Mouse (Mus musculus): ENCODE results near the gene Gpr3.

Gene Gpr3

DNA sequence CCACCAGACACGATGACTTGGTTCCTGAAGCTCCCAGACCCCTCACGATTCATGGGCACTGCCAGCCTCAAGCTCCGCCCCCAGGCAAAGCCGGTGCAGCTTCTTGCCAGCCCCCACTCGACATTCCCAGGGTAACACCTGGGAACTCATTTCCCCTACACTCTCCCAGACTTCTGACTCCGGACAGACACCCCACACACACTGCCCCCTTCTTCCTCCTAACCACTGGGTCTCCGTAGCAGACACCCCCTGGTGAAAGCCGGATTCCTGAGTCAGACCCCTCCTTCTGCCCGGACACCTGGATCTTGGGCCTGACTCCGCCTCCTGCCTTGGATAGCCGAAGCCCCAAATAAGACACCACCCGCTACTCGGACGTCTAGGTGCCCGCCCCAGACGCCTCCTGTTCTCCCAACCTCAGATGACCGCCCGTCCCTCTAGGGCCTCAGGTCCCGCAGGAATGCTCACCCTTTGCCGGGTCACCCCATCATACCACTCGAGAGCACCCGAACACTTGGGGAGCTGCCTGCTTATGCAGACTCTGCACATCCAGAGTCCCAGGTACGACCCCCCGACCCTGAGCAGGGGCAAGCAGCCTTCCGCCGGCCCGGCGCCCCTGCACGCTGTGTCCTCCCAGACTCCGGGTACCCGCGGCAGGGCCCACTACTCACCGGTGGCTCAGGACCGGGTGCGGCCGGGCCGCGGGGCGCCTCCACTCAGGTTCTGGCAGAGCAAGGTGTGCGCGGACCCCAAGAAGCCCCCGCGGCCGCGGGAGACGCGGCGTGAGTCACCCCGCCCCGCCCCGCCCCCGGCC lies at the start of gene Gpr3, which contains the start of gene Cd164l2:
Gpr3 (minus strand) TSS at position 786 of the 811 bp plus-strand sequence.
Cd164l2 (plus strand) TSS at position 381 of the 811 bp plus-strand sequence.
- no peak for DNase-seq (ENCODE audit: low spot score in 2 of 2)

- DNase-seq (ENCODE audit: low spot score in 2 of 2): no peak
Observed at GRCm38 (mm10) chr4:133261641-133262374, 49.5 kb upstream of the Gpr3 start.

GRCm38 (mm10) chr4:133257798-133258408 lies 45.6 kb upstream of the Gpr3 start:
- no peak for DNase-seq (ENCODE audit: low spot score in 2 of 2)

DNA sequence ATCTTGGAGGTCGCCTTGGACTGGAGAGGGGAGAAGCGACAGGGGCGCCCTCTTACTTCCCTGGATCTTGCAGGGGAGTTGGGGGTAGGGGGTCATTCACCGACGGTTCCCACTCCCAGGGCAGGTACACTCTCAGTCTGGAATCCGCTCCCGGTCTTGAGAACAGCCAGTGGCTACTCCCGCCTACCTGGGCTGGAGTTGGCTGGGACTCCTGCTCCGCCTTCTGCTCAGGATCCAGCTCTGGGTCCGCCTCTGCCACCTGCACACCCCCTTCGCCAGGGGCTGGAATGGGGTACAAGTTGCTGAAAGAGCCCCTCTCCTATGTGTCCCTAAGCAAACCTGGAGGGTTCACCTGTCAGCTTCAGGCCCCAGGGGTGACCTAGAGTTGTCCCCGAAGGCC lies 44.9 kb upstream of the Gpr3 start:
- no peak for DNase-seq (ENCODE audit: low spot score in 2 of 2)

GRCm38 (mm10) chr4:133256820-133257219 lies 44.5 kb upstream of the Gpr3 start:
- DNase-seq (ENCODE audit: low spot score in 2 of 2): no peak

- no peak for DNase-seq (ENCODE audit: low spot score in 2 of 2)
Observed at GRCm38 (mm10) chr4:133255392-133255791, 43.1 kb upstream of the Gpr3 start.

DNA sequence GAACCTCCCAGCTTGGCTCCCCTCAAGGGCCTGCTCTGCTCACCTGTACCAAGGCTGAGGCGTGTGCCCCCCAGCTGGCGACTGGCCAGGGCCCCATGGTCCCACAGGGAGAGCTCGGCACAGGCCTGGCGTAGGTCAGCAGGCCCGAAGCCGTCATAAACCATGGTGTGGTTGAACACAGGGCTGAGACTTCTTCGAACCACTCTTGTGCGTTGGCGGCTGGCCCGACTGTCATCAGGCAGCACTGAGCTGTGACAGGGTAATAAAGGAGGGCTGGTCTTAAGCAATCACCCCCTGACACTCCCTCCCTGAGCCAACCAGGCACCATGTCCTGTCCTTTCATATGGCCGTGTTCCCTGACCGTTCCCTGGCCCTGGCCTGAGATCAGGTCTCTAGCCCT lies 41.1 kb upstream of the Gpr3 start:
- DNase-seq (ENCODE audit: low spot score in 2 of 2): no peak

- no peak for DNase-seq (ENCODE audit: low spot score in 2 of 2)
Observed at GRCm38 (mm10) chr4:133252089-133252488, 39.8 kb upstream of the Gpr3 start.

- DNase-seq (ENCODE audit: low spot score in 2 of 2): no peak
Observed at GRCm38 (mm10) chr4:133251214-133251613, 38.9 kb upstream of the Gpr3 start.

DNA sequence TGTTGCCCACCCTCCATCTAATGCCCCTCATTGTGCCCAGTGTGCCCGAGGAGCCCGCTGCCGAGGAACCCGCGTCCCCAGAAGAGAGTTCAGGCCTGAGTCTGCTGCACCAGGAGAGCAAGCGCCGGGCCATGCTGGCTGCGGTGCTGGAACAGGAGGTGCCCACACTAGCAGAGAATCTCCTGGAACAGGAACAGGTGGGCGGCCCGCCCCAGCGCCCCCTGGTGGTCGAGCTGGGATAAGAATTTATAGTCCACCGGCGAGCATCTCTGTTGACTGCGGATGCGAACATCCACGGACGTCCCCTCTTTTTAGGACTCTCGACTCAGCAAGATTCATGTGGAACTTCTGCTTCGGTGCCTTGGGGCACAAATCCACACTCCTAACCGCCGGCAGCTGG lies 38.3 kb upstream of the Gpr3 start:
- DNase-seq (ENCODE audit: low spot score in 2 of 2): peak; percentile 81 to 89

DNA sequence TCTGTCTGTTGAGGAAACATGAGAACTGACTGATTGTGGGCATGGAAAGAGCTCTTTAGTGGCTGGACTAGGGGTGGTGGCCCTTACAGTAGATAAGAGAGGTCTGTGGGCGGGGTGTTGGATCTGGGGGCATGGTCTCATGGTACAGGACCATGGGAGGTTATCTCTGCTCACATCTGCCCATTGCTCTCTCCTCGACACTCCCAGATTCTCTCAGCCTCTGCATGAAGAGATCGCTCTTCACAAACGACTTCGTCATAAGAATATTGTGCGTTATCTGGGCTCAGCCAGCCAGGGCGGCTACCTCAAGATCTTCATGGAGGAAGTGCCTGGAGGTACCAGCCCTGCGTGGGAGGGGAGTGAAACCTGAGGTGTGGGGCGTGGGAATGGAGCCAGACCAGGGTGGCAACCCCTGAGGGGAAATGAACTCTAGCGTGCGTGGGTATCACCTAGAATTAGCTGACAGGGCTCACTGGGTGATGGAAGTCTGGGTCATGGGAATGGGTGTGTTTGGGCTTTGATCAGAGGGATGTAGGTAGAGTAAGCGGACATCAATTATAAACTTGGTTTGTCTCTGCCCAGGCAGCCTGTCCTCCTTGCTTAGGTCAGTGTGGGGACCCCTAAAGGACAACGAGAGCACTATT lies 35.6 kb upstream of the Gpr3 start:
- no peak for DNase-seq (ENCODE audit: low spot score in 2 of 2)

GRCm38 (mm10) chr4:133247072-133247471 lies 34.7 kb upstream of the Gpr3 start:
- no peak for DNase-seq (ENCODE audit: low spot score in 2 of 2)

GRCm38 (mm10) chr4:133244289-133244688 lies 32.0 kb upstream of the Gpr3 start:
- DNase-seq (ENCODE audit: low spot score in 2 of 2): no peak

DNA sequence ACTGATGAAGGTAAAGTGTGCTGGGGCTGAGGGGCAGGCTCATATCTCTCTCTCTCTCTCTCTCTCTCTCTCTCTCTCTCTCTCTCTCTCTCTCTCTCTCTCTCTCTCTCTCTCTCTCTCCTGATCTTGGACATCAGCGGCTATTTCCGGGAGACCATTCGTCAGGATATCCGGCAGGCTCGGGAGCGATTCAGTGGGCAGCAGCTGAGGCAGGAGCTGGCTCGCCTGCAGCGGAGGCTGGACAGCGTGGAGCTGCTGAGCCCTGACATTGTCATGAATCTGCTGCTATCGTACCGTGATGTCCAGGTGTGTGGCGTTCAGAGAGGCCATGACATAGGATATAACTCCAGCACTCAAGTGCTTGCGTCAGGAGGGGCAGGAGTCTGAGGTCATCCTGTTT lies 31.2 kb upstream of the Gpr3 start:
- no peak for DNase-seq (ENCODE audit: low spot score in 2 of 2)

DNA sequence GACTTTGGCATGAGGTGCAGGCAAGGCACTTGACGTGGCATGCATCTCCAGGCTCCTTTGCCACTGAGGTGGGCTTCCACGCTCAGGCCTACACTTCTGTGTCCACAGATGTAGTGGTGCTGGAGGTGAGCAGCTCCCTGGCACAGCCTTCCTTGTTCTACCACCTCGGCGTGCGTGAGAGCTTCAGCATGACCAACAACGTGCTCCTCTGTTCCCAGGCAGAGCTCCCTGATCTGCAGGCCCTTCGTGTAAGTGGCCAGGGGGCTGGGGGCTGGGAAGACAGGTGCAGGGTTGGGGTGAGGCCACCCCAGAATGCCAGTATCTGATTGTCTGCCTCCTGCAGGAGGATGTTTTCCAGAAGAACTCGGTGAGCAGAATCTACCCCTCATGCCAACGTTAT lies 30.4 kb upstream of the Gpr3 start:
- DNase-seq (ENCODE audit: low spot score in 2 of 2): no peak

DNA sequence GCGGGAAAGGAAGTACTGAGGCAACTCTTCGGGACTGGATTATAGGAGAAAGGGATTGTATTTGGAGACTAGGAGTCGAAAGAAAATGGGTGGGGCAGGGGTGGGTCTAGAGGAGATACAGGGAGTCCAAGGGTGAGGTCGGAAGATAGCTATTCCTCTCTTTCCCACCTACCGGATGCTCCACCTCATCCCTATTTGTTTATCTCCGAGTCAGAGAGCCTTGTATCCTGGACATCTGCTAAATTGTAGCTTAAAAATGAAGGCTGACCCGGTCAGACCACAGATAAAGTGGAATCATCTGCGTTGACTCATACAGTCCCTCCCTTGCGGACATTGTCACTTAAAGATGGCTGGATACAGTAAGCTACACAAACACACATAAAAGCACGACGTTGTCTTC lies 29.6 kb upstream of the Gpr3 start:
- no peak for DNase-seq (ENCODE audit: low spot score in 2 of 2)

DNA sequence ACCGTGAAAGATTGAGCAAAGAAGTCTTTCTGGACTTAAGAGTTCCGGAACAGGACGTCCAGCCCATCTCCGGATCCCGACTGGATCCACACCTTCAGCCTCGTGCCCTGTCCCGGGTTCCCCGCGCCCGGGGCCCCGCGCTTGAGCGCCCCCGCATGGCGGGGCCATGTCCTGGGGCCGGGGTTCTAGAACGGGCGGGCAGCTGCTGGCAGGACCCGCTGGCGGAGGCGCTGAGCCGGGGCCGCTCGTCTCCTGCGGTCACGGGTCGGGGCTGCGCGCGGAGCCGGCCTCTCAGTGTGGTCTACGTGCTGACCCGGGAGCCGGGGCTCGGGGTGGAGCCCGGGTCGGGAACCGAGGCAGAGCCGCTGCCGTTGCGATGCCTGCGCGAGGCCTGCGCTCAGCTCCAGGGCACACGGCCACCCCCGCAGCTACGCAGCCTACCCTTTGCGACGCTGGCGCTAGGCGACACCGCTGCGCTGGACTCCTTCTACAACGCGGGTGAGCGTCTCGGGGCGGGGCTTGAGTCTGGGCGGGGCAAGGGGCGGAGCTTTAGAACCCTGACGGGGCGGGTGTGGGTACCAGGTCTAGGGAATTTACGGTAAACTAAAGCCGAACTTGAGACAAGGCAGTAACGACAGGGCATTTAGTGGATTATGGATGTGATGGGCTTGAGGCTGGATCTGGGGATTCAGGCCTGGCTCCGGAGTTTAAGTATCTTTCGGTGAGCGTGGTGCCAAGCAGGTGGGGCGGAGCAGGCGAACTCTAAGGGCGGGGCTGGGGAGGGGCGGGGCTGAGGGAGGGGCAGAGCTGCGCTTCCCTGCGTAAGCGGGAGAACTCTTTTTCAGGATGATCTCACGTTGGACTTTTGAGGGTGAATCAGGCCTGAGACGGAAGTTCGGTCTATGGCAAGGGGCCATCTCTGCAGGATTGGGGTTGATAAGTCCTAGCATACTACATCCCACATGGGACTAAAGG lies 28.9 kb upstream of the Gpr3 start:
- DNase-seq (ENCODE audit: low spot score in 2 of 2): peak; percentile 86 to 92

DNA sequence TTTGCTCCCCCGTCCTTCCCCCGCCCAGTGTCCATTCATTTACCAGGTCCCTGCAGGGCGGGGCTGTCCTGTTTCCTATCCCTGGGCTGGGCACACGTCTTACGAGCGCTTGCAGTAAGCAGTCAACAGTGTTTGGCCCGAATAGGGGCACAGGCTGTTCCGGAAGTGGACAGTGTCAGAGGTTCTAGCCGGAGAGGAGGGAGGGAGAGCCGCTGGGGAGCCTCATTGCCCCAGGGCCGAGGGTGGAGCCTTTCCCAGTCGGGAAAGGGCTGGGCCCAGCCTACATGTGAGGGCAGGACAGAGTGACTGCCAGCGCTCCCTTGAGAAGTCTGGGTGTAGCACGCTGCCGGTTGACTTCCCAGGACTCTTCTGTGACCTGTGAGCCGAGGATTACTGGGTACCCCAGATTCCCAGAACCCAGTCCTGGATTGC lies 28.2 kb upstream of the Gpr3 start, which contains the start of gene Map3k6:
Map3k6 (plus strand) TSS at position 329 of the 432 bp plus-strand sequence.
- peak in 1 of 2 experiments; percentile 72 for DNase-seq (ENCODE audit: low spot score in 2 of 2)

DNA sequence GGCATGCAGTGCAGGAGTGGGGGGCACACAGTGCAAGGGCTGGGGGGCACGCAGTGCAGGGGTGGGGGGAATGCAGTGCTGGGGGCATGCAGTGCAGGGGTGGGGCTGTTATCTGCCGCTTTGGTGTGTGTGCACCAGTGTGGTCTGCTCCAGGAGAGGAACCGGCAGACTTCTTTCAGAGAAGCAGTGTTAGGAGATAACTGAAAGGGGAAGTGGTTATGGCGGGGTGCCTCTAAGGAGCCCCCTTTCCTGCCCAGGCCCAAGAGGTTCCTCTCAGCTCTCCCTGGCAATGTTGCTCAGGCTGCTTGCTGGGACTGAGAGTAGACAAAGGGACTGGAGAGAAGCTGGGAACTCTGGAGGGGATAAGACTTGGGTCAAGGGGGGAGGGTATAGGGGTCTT lies 25.6 kb upstream of the Gpr3 start:
- DNase-seq (ENCODE audit: low spot score in 2 of 2): no peak

- DNase-seq (ENCODE audit: low spot score in 2 of 2): no peak
Observed at GRCm38 (mm10) chr4:133235415-133235814, 23.1 kb upstream of the Gpr3 start.

DNA sequence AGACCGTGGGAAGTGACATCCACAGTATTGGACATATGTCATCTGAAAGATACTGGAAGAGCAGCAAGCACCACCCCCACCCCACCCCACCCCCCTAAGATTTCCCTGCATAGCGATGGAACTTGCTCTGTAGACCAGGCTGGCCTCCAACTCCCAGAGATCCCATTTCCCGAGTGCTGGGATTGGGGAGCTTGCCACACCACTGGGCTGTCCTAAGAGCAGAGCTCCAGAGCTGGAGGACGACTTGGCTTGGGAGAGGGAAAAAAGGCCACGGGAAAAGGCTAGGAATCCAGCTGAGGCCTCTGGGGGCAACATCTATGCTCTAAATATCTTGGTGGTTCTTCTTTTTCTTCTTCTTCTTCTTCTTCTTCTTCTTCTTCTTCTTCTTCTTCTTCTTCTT lies 22.4 kb upstream of the Gpr3 start:
- DNase-seq (ENCODE audit: low spot score in 2 of 2): no peak

Data from urinary bladder, postnatal 4 days (tissue).